Mouse (Mus musculus): ENCODE results near the gene Cnga3.

DNA sequence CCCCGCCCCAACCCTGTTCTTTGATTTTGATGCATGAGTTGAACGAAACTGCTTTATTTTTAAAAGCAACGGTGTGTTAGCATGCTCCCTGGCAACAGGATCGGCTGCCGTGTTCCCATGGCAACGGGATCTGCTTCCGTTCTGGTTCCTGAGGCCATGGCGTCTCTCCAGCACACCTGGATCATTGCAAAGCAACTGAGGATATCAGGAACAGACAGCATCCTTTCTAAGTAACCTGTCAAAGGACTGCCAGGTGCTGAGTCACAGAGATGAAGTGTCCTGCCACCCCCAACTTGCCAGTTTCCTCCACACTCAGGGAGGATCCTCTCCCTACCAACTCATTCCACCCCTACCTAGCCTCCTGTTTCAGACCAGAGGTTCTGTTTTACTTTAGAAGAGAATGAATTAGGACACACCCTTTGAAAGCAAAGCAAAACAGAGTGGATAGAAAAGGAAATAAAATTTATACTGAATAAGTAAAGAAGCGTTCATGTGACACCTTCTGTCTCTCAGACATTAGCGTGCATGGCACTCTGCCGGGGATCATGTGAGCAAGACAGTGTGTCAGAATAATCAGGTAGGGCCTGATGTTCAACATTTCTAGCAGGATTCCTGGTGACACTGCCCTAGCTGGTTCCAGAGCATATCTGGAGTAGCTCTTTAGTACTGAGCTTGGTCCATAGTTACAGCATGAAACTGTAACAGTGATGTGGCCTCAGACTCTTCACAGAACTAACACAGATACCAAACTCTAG, 74.1 kb downstream of the Cnga3 start:
- TF ChIP-seq CTCF (conservative IDR thresholded peaks at IDR 0.05; ENCODE audit: insufficient read depth, insufficient read length, low read depth, low read length), result no peak
- no peak for TF ChIP-seq POLR2A (IDR thresholded peaks at IDR 0.05; ENCODE audit: low read depth, low read length)
